Mouse (Mus musculus) heart, adult 11 months (tissue): ENCODE measurements at regions not wholly inside any gene's neighbourhood (a gene's known extent, or its start where the extent isn't known, plus 50 kb on each side); places are given as distances from the start of the nearest gene placed in this dataset.

Source experiments
- DNase-seq: peaks from one replicate; pipeline ENCODE4 v3.0.0; 2022

- DNase-seq, result no peak
These were observed 651.9 kb upstream of the Klhl1 start for GRCm38 (mm10) chr14:97170841-97171240.

DNA sequence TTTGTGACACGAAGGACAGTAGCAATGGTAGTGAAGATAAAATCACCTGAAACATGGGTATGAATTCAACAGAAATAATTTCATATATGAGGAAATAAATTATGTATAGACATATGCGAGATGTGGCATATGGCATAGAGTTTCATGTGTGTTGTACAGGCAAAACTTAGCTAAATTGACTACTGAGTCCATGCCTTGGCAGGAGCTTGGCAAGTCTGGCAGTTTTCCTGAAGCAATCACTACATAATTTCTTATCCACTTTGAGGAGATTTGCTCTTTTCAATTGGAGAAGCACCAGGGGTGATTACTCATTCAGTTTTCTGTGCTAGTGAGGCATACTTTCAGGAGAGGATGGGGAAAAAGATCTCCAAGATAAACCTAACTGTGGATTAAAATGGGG lies 646.9 kb upstream of the Klhl1 start:
- DNase-seq, result no peak

GRCm38 (mm10) chr14:97148997-97149653 lies 630.2 kb upstream of the Klhl1 start:
- no peak for DNase-seq

GRCm38 (mm10) chr14:97115918-97116635 lies 597.2 kb upstream of the Klhl1 start:
- DNase-seq, result no peak

GRCm38 (mm10) chr14:97101090-97101675 lies 582.3 kb upstream of the Klhl1 start:
- DNase-seq, result peak; percentile 10

GRCm38 (mm10) chr14:97093389-97093788 lies 574.5 kb upstream of the Klhl1 start:
- DNase-seq, result peak; percentile 56

DNA sequence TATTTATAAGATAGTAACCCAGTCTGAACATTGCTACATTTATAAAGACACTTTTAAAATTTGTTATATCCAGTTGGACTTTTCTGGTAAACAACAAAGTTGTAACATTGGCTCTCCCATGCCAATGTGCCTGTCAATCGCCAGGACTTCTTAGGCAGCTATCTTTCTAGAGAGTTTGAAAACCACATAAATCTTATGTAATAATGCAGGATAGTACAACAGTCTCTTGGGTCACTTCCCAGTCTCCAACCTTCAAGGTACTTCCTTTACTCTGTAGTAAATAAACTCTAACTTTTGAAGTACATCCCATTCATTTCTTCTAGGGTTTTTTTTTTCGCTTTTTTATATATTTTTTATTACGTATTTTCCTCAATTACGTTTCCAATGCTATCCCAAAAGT lies 570.0 kb upstream of the Klhl1 start:
- DNase-seq, result no peak

- DNase-seq, result no peak
These were observed 568.4 kb upstream of the Klhl1 start for GRCm38 (mm10) chr14:97087346-97087745.

DNA sequence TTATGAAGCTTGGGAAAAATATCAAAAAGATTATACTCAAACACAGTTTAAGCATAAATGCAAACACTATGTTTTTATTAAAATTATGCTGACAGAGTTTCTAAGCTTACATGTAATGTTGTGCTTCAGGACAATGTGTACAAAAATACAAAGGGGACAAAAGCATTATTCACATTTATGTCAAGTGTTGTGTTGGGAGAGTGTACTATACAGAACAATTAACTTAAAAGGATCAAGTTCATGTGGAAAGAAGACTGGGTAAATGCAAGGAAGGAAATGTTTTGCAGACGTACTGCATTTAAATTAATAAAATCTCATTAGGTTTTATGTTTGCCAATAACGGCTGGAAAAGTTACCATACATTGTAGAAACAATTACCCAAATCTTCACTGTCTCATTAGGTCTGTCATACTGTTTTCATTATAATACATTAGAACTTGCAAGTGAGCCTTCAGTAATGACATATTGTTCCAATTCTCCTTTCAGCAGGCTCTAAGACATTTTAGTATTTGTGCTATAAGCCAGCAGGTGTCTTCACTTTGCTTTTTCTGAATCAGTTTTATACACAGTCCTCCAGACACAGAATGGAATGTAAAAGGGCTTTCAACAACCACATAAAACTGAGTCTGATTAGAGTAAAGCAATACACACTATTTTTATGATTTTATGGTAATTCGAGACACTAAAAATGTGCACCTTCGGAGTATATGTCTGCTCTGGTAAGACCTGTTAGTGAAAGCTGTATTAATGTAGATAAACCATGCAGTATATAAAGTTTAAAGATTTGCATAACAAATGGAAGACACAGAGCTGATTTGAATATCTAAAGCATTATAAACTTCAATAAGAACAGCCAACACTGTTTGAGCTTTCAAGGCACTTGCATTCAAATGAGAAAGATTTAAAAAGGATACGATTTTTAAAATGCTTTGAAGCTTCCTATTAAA lies 567.7 kb upstream of the Klhl1 start:
- no peak for DNase-seq

DNA sequence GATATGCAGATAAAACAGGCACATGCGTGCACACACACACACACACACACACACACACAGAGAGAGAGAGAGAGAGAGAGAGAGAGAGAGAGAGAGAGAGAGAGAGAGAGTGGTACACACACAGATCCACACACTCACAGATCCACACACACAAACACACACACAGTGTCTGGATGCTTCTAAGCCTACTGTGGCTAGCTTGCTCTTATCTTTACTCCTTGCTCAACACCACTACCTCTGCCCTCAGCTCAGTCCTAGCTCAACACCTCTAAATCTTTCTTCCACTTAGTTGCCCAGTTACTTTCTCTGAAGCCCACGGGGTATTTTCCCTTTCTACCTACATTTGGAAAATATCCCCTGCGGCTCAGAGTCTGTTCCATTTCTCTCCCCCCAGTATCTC lies 555.9 kb upstream of the Klhl1 start:
- peak; percentile 30 for DNase-seq

GRCm38 (mm10) chr14:97068770-97069169 lies 549.9 kb upstream of the Klhl1 start:
- no peak for DNase-seq

GRCm38 (mm10) chr14:97068313-97068712 lies 549.4 kb upstream of the Klhl1 start:
- DNase-seq, result no peak

DNA sequence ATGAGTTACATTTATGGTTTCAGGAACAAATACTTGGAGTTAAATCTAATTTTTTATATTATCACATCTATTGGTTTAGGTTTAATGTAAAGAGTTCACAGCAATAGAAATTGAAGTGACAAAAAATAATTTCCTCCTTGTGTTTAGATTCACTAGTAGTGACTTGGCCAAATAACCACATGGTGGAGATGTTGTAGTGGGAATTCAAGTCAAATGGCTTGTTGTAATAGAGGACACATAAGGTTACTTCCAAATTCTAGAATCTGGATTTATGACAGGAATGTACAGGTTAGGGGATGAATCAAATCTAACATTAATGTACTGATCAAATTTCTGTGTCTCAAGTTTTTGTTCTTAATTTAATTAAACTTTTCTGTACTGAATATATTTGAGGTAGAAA lies 526.4 kb upstream of the Klhl1 start:
- DNase-seq, result no peak

GRCm38 (mm10) chr14:97039850-97040249 lies 520.9 kb upstream of the Klhl1 start:
- DNase-seq, result no peak

GRCm38 (mm10) chr14:97028528-97028927 lies 509.6 kb upstream of the Klhl1 start:
- no peak for DNase-seq

DNA sequence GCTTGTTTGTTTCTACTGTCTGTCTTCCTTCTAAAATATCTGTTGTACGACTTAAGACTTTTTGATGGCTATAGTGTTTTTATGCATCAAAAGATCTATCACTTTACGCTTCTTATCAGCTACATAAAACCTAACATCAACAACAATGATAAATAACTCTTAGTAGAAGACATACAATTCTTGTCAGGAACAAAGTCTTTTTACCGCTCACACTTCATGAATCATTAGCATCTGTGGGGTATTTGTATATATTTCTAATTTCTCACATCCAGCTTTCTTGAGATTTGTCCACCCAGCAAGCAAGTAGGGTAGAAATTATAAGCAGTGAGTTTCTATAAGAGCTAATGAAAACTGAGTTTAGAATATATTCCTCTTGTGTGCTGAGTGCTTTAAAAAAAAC lies 487.4 kb upstream of the Klhl1 start:
- no peak for DNase-seq

DNA sequence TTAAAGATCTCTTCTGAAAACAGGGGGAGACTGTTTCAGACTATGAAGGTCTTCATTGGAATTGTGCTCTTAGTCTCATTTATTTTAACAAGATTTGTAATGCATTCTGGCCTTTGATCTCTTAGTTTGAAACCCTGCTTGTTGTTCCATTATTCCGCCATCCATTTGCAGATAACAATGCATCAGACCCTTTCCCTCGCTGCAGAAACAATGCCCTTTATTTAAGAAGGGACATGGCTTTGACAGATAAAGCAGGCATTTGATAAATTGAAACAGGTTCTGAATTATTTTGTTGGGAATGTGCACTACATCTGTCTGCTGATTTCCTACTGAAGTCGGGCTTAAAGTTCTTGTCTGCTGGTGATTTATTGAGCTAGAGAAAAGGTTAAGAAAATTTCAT lies 476.2 kb upstream of the Klhl1 start:
- DNase-seq, result no peak

DNA sequence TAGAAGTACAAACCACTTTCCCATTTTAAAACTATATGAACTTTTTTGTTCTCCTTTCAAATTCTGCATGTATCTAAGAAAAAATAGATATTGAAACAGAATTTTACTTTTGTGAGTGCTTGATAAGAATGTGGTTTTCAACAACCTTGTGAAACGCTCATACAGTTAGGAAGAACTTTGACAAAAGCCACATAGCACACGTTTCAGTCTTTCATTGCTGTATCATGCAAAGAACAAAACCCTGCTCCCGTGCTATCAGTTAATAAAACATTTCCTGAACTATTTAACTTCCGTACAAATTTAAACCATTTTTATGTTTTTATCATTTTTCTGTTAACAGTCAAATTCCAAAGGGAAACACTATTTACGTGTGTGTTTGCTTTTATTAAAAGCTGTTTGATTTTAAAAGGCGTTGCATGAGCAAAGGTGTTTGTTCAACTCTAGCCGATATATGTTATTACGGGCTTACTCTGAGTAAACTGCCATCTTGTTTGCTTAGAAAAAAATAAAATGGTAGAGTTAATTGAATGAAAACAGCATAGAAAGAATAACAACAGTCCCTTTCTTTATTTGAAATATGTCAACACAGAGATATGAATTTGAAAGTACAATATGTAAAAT lies 471.8 kb upstream of the Klhl1 start:
- DNase-seq, result no peak

DNA sequence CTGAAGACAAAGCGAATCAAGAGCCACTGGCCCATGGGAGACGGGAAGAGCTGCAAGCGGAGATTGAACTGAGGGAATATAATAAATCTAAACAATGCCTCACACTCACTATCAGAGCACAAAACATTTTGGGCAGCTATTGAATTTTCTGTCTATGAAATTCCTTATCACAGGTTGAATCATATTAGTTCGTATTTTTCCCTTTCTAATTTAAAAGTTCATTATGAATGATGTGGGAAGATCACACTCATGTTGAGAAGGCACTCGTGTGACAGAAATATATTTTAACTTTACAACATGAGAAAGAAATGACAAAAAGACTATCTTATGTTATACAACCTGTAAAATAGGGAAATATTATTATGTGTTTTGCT lies 444.2 kb upstream of the Klhl1 start:
- DNase-seq, result no peak

GRCm38 (mm10) chr14:96962426-96963073 lies 443.6 kb upstream of the Klhl1 start:
- no peak for DNase-seq

GRCm38 (mm10) chr14:96956115-96956514 lies 437.2 kb upstream of the Klhl1 start:
- DNase-seq, result no peak

- no peak for DNase-seq
These were observed 435.6 kb upstream of the Klhl1 start for GRCm38 (mm10) chr14:96954462-96954861.
